Mouse (Mus musculus) neural tube, embryonic 11.5 days (tissue): ENCODE results near the gene Galns. TPM values are rescaled to one million over a fixed set of nuclear protein-coding genes. Genes with fewer than 3 reads are reported as not detected.

Experiments
- ATAC-seq: fragments of 200-750 bp; cut with Nextera tagmentation; 2 replicates; pipeline ENCODE4 v1.8.0; 2017; ENCODE audit warnings: moderate number of reproducible peaks, mild to moderate bottlenecking, moderate TSS enrichment, moderate library complexity; ENCODE audit not compliant: insufficient read depth, low FRiP score, low TSS enrichment
- DNase-seq: peaks from one replicate; pipeline ENCODE4 v3.0.0-alpha.2; 2015; ENCODE audit warnings: low spot score
- H3K27ac ChIP-seq: fragments of 300-500 bp; sonication (generic); 2 replicates; pipeline ENCODE4 v1.5.1; 2014; ENCODE audit warnings: low read depth, mild to moderate bottlenecking, low read length
- H3K27me3 ChIP-seq: fragments of 300-500 bp; sonication (generic); 2 replicates; pipeline ENCODE4 v1.6.1; 2014; ENCODE audit warnings: mild to moderate bottlenecking, low read length, mixed read lengths; ENCODE audit not compliant: control insufficient read depth, insufficient read depth
- H3K36me3 ChIP-seq: fragments of 300-500 bp; sonication (generic); 2 replicates; pipeline ENCODE4 v1.6.1; 2014; ENCODE audit warnings: mild to moderate bottlenecking, low read length, moderate library complexity, mixed read lengths; ENCODE audit not compliant: control insufficient read depth, insufficient read depth
- H3K4me1 ChIP-seq: fragments of 300-500 bp; sonication (generic); 2 replicates; pipeline ENCODE4 v1.6.1; 2014; ENCODE audit warnings: low read length, mixed read lengths; ENCODE audit not compliant: control insufficient read depth, insufficient read depth
- H3K4me2 ChIP-seq: fragments of 300-500 bp; sonication (generic); 2 replicates; pipeline ENCODE4 v1.6.1; 2014; ENCODE audit warnings: low read depth, mild to moderate bottlenecking, moderate library complexity
- H3K4me3 ChIP-seq: fragments of 300-500 bp; sonication (generic); 2 replicates; pipeline ENCODE4 v1.5.1; 2014; ENCODE audit warnings: low read depth, low read length
- H3K9ac ChIP-seq: fragments of 300-500 bp; sonication (generic); 2 replicates; pipeline ENCODE4 v1.6.1; 2014; ENCODE audit warnings: mild to moderate bottlenecking, low read length
- H3K9me3 ChIP-seq: fragments of 300-500 bp; sonication (generic); 2 replicates; pipeline ENCODE4 v1.6.1; 2016; ENCODE audit warnings: low read length; ENCODE audit not compliant: control insufficient read depth
- WGBS: fragments of 180-500 bp; shearing (Covaris S2); extraction: QIAGEN DNeasy Blood & Tissue Kit; methylation state at CpG from one replicate; pipeline ENCODE4 v1.1.7; 2014; 5-methylcytosine and 5-hydroxymethylcytosine counted together
- microRNA-seq: library from miRNA; unstranded; fragments of <30 nt; microRNA quantifications from one replicate; pipeline ENCODE4, GENCODE M21; 2016
- polyA plus RNA-seq: library from polyadenylated mRNA; unstranded; fragments of >200 nt; fragmentation: Nextera tagmentation; extraction: Ambion mirVana; gene quantifications from 2 replicates; pipeline ENCODE4 v1.2.1, GENCODE M21; 2014

Galns gene
- polyA plus RNA-seq, 1 experiment from 2014 or later: 6.6 TPM

- Histone ChIP-seq H3K36me3 (no peaks in the 10 kb centered on the region), H3K9me3 (no peaks in the 10 kb centered on the region), H3K27me3 (no peaks in the 10 kb centered on the region), H3K27ac (no peak overlapping the region), H3K9ac (no peak overlapping the region), H3K4me1 (0 out of 2 replicates have a peak, but pooled peaks cover 7% of the 10 kb centered on the region), H3K4me2 (no peak overlapping the region), H3K4me3 (no peak overlapping the region)
- DNase-seq (no peak), ATAC-seq (no peak)
- 85% methylated on average over 8 of the region's 8 CpGs for WGBS
Observed at GRCm38 (mm10) chr8:122531312-122531711, 80.0 kb downstream of the Galns start.

GRCm38 (mm10) chr8:122529159-122529558 lies 82.1 kb downstream of the Galns start:
- Histone ChIP-seq H3K9me3 (no peaks in the 10 kb centered on the region), H3K36me3 (no peaks in the 10 kb centered on the region), H3K4me1 (peaks cover 9% of the 10 kb centered on the region; the same call in 1 of the 2 replicates), H3K27ac (no peak overlapping the region), H3K4me3 (no peak overlapping the region), H3K9ac (no peak overlapping the region), H3K4me2 (no peak overlapping the region), H3K27me3 (no peaks in the 10 kb centered on the region)
- WGBS: 88% methylated on average over 4 of the region's 4 CpGs
- no peak for DNase-seq
- ATAC-seq: no peak

Small RNA genes lying within 50 kb of the gene (microRNA-seq; reads per million reads assigned to microRNA genes)
- gene Mir6396: not detected

Other genes with a start within 250 kb of the Galns start
- gene Zc3h18, start 234.9 kb downstream of the Galns start, polyA plus RNA-seq: 40.5 and 41.5 TPM in 2 replicates
- gene Il17c, start 189.4 kb downstream of the Galns start, polyA plus RNA-seq: 0.57 TPM in 1 of 2 replicates, not detected in the other
- 52.5 and 57.7 TPM in 2 replicates for gene Cyba, start 178.5 kb downstream of the Galns start, polyA plus RNA-seq
- 53.7 and 58.5 TPM in 2 replicates for gene Mvd, start 168.0 kb downstream of the Galns start, polyA plus RNA-seq
- not detected in 2 replicates for gene Snai3, start 150.7 kb downstream of the Galns start, polyA plus RNA-seq
- gene Rnf166, start 135.4 kb downstream of the Galns start, polyA plus RNA-seq: 30.1 and 31.1 TPM in 2 replicates
- gene Ctu2, start 135.3 kb downstream of the Galns start, polyA plus RNA-seq: 62.0 and 76.9 TPM in 2 replicates
- 5.5 and 7.5 TPM in 2 replicates for gene Piezo1, start 60.1 kb downstream of the Galns start, polyA plus RNA-seq
- 34.3 and 37.1 TPM in 2 replicates for gene Cdt1, start 43.4 kb downstream of the Galns start, polyA plus RNA-seq
- 219 and 243 TPM in 2 replicates for gene Aprt, start 34.6 kb downstream of the Galns start, polyA plus RNA-seq
- gene Trappc2l, start 177 bp upstream of the Galns start, polyA plus RNA-seq: 55.6 and 59.7 TPM in 2 replicates
- not detected in 2 replicates for gene Pabpn1l, start 11.3 kb upstream of the Galns start, polyA plus RNA-seq
- gene Cbfa2t3, start 87.6 kb upstream of the Galns start, polyA plus RNA-seq: 7.5 and 8.5 TPM in 2 replicates
- gene Acsf3, start 164.0 kb upstream of the Galns start, polyA plus RNA-seq: 15.4 and 16.2 TPM in 2 replicates
- gene Cdh15, start 236.5 kb upstream of the Galns start, polyA plus RNA-seq: 8.3 and 9.0 TPM in 2 replicates